Mouse (Mus musculus) embryonic facial prominence, embryonic 12.5 days (tissue): ENCODE results near the gene Gfpt1. TPM values are rescaled to one million over a fixed set of nuclear protein-coding genes. Genes with fewer than 3 reads are reported as not detected.
"Not testable (repeated sequence)": the region's sequence is repeated elsewhere in the genome, so short reads cannot be mapped to it uniquely, and the experiment has no call there.

ENCODE experiments used
- ATAC-seq: fragments of 200-750 bp; cut with Nextera tagmentation; 2 replicates; pipeline ENCODE4 v1.8.0; 2017; ENCODE audit not compliant: insufficient number of reproducible peaks, insufficient read depth, low FRiP score, low TSS enrichment
- H3K27ac ChIP-seq: fragments of 300-500 bp; sonication (generic); 2 replicates; pipeline ENCODE4 v1.5.1; 2016; ENCODE audit warnings: mild to moderate bottlenecking
- H3K27me3 ChIP-seq: fragments of 300-500 bp; sonication (generic); 2 replicates; pipeline ENCODE4 v1.6.1; 2016; ENCODE audit warnings: mild to moderate bottlenecking, moderate library complexity
- H3K36me3 ChIP-seq: fragments of 300-500 bp; sonication (generic); 2 replicates; pipeline ENCODE4 v1.6.1; 2016; ENCODE audit warnings: mild to moderate bottlenecking
- H3K4me1 ChIP-seq: fragments of 300-500 bp; sonication (generic); 2 replicates; pipeline ENCODE4 v1.6.1; 2016
- H3K4me2 ChIP-seq: fragments of 300-500 bp; sonication (generic); replicated peaks from 2 replicates; pipeline ENCODE4 v1.6.1; 2016; ENCODE audit warnings: mild to moderate bottlenecking, moderate library complexity
- H3K4me3 ChIP-seq: fragments of 300-500 bp; sonication (generic); 2 replicates; pipeline ENCODE4 v1.5.1; 2016; ENCODE audit warnings: mild to moderate bottlenecking
- H3K9ac ChIP-seq: fragments of 300-500 bp; sonication (generic); 2 replicates; pipeline ENCODE4 v1.6.1; 2016; ENCODE audit warnings: mild to moderate bottlenecking, moderate library complexity
- H3K9me3 ChIP-seq: fragments of 300-500 bp; sonication (generic); 2 replicates; pipeline ENCODE4 v1.6.1; 2016; ENCODE audit warnings: mild to moderate bottlenecking, moderate library complexity
- WGBS: fragments of 180-500 bp; shearing (Covaris S2); methylation state at CpG from one replicate; pipeline ENCODE4 v1.1.7; 2016; 5-methylcytosine and 5-hydroxymethylcytosine counted together
- polyA plus RNA-seq: library from polyadenylated mRNA; unstranded; fragments of >200 nt; fragmentation: Nextera tagmentation; extraction: Ambion mirVana; gene quantifications from 2 replicates; pipeline ENCODE4 v1.2.1, GENCODE M21; 2016

Gfpt1 gene
- polyA plus RNA-seq, 1 experiment from 2014 or later = 23.5 TPM

GRCm38 (mm10) chr6:87043131-87043516 is 478 bp downstream of the Gfpt1 start:
- H3K36me3 ChIP-seq = peaks cover 5% of the 10 kb centered on the region
- H3K4me2 ChIP-seq = peak overlapping the region; percentile 74
- peak overlapping the region; percentile 92 for H3K9ac ChIP-seq
- peak; percentile 44; the same call in 1 of the 2 replicates for ATAC-seq
- no peaks in the 10 kb centered on the region for H3K9me3 ChIP-seq
- peak overlapping the region; percentile 96 for H3K4me3 ChIP-seq
- no peaks in the 10 kb centered on the region for H3K27me3 ChIP-seq
- H3K27ac ChIP-seq = peak overlapping the region; percentile 97
- under 1% methylated on average over 9 of the region's 9 CpGs for WGBS
- peaks cover 7% of the 10 kb centered on the region for H3K4me1 ChIP-seq

GRCm38 (mm10) chr6:87044895-87045294 is 2.2 kb downstream of the Gfpt1 start:
- Histone ChIP-seq H3K9ac (no peak overlapping the region), H3K27me3 (no peaks in the 10 kb centered on the region), H3K9me3 (no peaks in the 10 kb centered on the region), H3K4me1 (peaks cover 7% of the 10 kb centered on the region), H3K4me2 (no peak overlapping the region), H3K27ac (no peak overlapping the region), H3K4me3 (no peak overlapping the region), H3K36me3 (peaks cover 17% of the 10 kb centered on the region)
- no peak for ATAC-seq
- 90% methylated on average over 2 of the region's 2 CpGs for WGBS

GRCm38 (mm10) chr6:87045507-87045906 is 2.9 kb downstream of the Gfpt1 start:
- H3K4me1 ChIP-seq = peaks cover 7% of the 10 kb centered on the region
- no peak for ATAC-seq

GRCm38 (mm10) chr6:87048712-87049111 is 6.1 kb downstream of the Gfpt1 start:
- not testable (repeated sequence) for ATAC-seq, H3K4me1 ChIP-seq, H3K9me3 ChIP-seq, H3K4me3 ChIP-seq, H3K4me2 ChIP-seq, H3K27me3 ChIP-seq, H3K27ac ChIP-seq, H3K9ac ChIP-seq
- H3K36me3 ChIP-seq = peaks cover 40% of the 10 kb centered on the region
- WGBS = 97% methylated on average over 7 of the region's 7 CpGs

More at GRCm38 (mm10) chr6:87045507-87045906, 2.9 kb downstream of the Gfpt1 start:
- 81% methylated on average over 3 of the region's 3 CpGs for WGBS
- no peak overlapping the region for H3K4me3 ChIP-seq
- H3K27ac ChIP-seq = no peak overlapping the region
- H3K9me3 ChIP-seq = no peaks in the 10 kb centered on the region
- H3K36me3 ChIP-seq = peaks cover 17% of the 10 kb centered on the region
- no peak overlapping the region for H3K4me2 ChIP-seq
- H3K27me3 ChIP-seq = no peaks in the 10 kb centered on the region
- no peak overlapping the region for H3K9ac ChIP-seq

GRCm38 (mm10) chr6:87051886-87052425 is 9.3 kb downstream of the Gfpt1 start:
- WGBS = 94% methylated on average over 10 of the region's 10 CpGs
- Histone ChIP-seq H3K4me2 (no peak overlapping the region), H3K9me3 (no peaks in the 10 kb centered on the region), H3K9ac (no peak overlapping the region), H3K27me3 (no peaks in the 10 kb centered on the region), H3K27ac (no peak overlapping the region), H3K4me3 (no peak overlapping the region), H3K4me1 (no peaks in the 10 kb centered on the region), H3K36me3 (peaks cover 66% of the 10 kb centered on the region)
- no peak for ATAC-seq

- Histone ChIP-seq H3K4me3 (no peak overlapping the region), H3K4me2 (no peak overlapping the region), H3K4me1 (no peaks in the 10 kb centered on the region), H3K27ac (no peak overlapping the region), H3K27me3 (no peaks in the 10 kb centered on the region), H3K9ac (no peak overlapping the region), H3K9me3 (no peaks in the 10 kb centered on the region), H3K36me3 (peaks cover 70% of the 10 kb centered on the region)
- ATAC-seq = no peak
- WGBS = 93% methylated on average over 8 of the region's 8 CpGs
Observed at GRCm38 (mm10) chr6:87054193-87054592, 11.5 kb downstream of the Gfpt1 start.

- no peak overlapping the region for H3K9ac ChIP-seq
- no peaks in the 10 kb centered on the region for H3K27me3 ChIP-seq
- 96% methylated on average over 1 of the region's 1 CpGs for WGBS
- H3K4me2 ChIP-seq = no peak overlapping the region
- ATAC-seq = no peak
- no peak overlapping the region for H3K27ac ChIP-seq
- H3K9me3 ChIP-seq = no peaks in the 10 kb centered on the region
- no peak overlapping the region for H3K4me3 ChIP-seq
- H3K36me3 ChIP-seq = peaks cover 84% of the 10 kb centered on the region
- no peaks in the 10 kb centered on the region for H3K4me1 ChIP-seq
Observed at GRCm38 (mm10) chr6:87059754-87060153, 17.1 kb downstream of the Gfpt1 start.

- no peaks in the 10 kb centered on the region for H3K9me3 ChIP-seq
- no peaks in the 10 kb centered on the region for H3K27me3 ChIP-seq
- no peak overlapping the region for H3K9ac ChIP-seq
- no peak overlapping the region for H3K27ac ChIP-seq
- H3K4me3 ChIP-seq = no peak overlapping the region
- peaks cover 92% of the 10 kb centered on the region for H3K36me3 ChIP-seq
- H3K4me2 ChIP-seq = no peak overlapping the region
- 89% methylated on average over 4 of the region's 4 CpGs for WGBS
- no peaks in the 10 kb centered on the region for H3K4me1 ChIP-seq
- ATAC-seq = no peak
Observed at GRCm38 (mm10) chr6:87063586-87063985, 20.9 kb downstream of the Gfpt1 start.

- Histone ChIP-seq H3K9me3 (no peaks in the 10 kb centered on the region), H3K36me3 (peaks cover 93% of the 10 kb centered on the region), H3K9ac (no peak overlapping the region), H3K27me3 (no peaks in the 10 kb centered on the region), H3K4me3 (no peak overlapping the region), H3K27ac (no peak overlapping the region), H3K4me1 (no peaks in the 10 kb centered on the region), H3K4me2 (no peak overlapping the region)
- ATAC-seq = no peak
- WGBS = 85% methylated on average over 2 of the region's 2 CpGs
Observed at GRCm38 (mm10) chr6:87068209-87068608, 25.6 kb downstream of the Gfpt1 start.

- no peaks in the 10 kb centered on the region for H3K27me3 ChIP-seq
- H3K9ac ChIP-seq = no peak overlapping the region
- peaks cover 90% of the 10 kb centered on the region for H3K36me3 ChIP-seq
- H3K9me3 ChIP-seq = no peaks in the 10 kb centered on the region
- no peaks in the 10 kb centered on the region for H3K4me1 ChIP-seq
- no peak overlapping the region for H3K27ac ChIP-seq
- H3K4me2 ChIP-seq = no peak overlapping the region
- ATAC-seq = no peak
- no peak overlapping the region for H3K4me3 ChIP-seq
- 84% methylated on average over 7 of the region's 7 CpGs for WGBS
Observed at GRCm38 (mm10) chr6:87069195-87069900, 26.7 kb downstream of the Gfpt1 start.

- Histone ChIP-seq H3K4me2 (no peak overlapping the region), H3K27me3 (no peaks in the 10 kb centered on the region), H3K36me3 (peaks cover 79% of the 10 kb centered on the region), H3K4me3 (no peak overlapping the region), H3K27ac (no peak overlapping the region), H3K9ac (no peak overlapping the region), H3K4me1 (no peaks in the 10 kb centered on the region), H3K9me3 (no peaks in the 10 kb centered on the region)
- WGBS = 92% methylated on average over 4 of the region's 4 CpGs
- ATAC-seq = no peak
Observed at GRCm38 (mm10) chr6:87070641-87071040, 28.0 kb downstream of the Gfpt1 start.

GRCm38 (mm10) chr6:87072759-87073158 is 30.1 kb downstream of the Gfpt1 start:
- no peaks in the 10 kb centered on the region for H3K27me3 ChIP-seq
- no peak overlapping the region for H3K9ac ChIP-seq
- no peak overlapping the region for H3K4me2 ChIP-seq
- peaks cover 75% of the 10 kb centered on the region for H3K36me3 ChIP-seq
- no peak for ATAC-seq
- no peak overlapping the region for H3K27ac ChIP-seq
- no peak overlapping the region for H3K4me3 ChIP-seq
- WGBS = 84% methylated on average over 4 of the region's 4 CpGs
- H3K4me1 ChIP-seq = 0 out of 2 replicates have a peak, but pooled peaks cover 4% of the 10 kb centered on the region
- H3K9me3 ChIP-seq = no peaks in the 10 kb centered on the region
